Mouse (Mus musculus): ENCODE data around the gene Ddost. TPM values are rescaled to one million over a fixed set of nuclear protein-coding genes. Genes with fewer than 3 reads are reported as not detected.
A peak's percentile ranks its signal among the peaks of the same experiment; 100 is the strongest.

The Ddost gene
- polyA plus RNA-seq, 1 experiment from 2014 or later, result 429 TPM

DNA sequence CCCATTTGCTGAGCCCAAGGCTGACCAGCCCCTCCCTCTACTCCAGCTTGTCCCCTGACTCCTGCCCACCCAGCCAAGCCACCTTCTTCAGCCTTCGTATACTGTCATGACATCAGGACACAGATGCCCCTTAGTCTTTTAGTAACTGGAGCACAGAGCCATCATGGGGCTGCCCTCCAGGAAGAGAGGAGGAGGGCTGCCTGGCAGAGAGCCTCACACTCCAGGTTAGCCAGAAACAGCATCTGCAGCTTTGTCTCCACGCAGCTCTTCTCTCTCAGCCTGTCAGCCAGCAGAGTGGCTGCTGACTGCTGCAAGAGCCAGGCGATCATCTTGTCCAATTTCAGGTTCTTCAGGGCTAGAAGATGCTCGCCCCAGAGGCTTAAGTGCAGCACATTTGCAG, 9.3 kb downstream of the Ddost start:
- WGBS, result 88% methylated on average over 4 of the region's 4 CpGs
- Histone ChIP-seq H3K9ac (no peak overlapping the region), H3K27ac (no peak overlapping the region), H3K27me3 (no peaks in the 10 kb centered on the region), H3K4me2 (no peak overlapping the region), H3K4me3 (no peak overlapping the region), H3K4me1 (no peaks in the 10 kb centered on the region), H3K36me3 (peaks cover 65% of the 10 kb centered on the region), H3K9me3 (no peaks in the 10 kb centered on the region)
- ATAC-seq (ENCODE audit: borderline replicate concordance, extremely low read depth, low FRiP score, low TSS enrichment), result no peak

DNA sequence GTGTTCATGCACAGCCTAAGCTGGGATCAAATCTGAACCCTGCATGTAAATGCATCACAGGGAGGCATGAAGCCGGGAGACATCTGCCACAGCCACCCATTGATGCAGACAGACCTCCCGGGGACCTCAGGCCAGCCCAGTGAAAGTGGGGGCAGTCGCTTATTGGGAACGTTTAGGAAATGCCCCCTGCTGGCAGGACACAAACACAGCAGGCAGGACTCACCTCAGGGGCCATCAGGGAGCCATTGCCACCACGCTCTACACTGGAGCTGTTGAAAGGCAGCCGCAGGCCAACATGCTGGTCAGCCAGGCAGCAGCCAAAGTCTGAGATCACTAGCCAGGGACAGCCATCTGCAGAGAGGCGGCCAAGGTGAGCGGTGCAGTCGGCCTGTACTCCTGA, 11.3 kb downstream of the Ddost start:
- Histone ChIP-seq H3K9ac (no peak overlapping the region), H3K27me3 (no peaks in the 10 kb centered on the region), H3K4me3 (no peak overlapping the region), H3K27ac (no peak overlapping the region), H3K4me2 (no peak overlapping the region), H3K4me1 (peaks cover 3% of the 10 kb centered on the region; the same call in 1 of the 2 replicates), H3K9me3 (no peaks in the 10 kb centered on the region), H3K36me3 (peaks cover 47% of the 10 kb centered on the region)
- ATAC-seq (ENCODE audit: borderline replicate concordance, extremely low read depth, low FRiP score, low TSS enrichment), result no peak
- 72% methylated on average over 9 of the region's 9 CpGs for WGBS

- ATAC-seq (ENCODE audit: borderline replicate concordance, extremely low read depth, low FRiP score, low TSS enrichment), result no peak
Measured at GRCm38 (mm10) chr4:138316369-138316768, 11.8 kb downstream of the Ddost start.

DNA sequence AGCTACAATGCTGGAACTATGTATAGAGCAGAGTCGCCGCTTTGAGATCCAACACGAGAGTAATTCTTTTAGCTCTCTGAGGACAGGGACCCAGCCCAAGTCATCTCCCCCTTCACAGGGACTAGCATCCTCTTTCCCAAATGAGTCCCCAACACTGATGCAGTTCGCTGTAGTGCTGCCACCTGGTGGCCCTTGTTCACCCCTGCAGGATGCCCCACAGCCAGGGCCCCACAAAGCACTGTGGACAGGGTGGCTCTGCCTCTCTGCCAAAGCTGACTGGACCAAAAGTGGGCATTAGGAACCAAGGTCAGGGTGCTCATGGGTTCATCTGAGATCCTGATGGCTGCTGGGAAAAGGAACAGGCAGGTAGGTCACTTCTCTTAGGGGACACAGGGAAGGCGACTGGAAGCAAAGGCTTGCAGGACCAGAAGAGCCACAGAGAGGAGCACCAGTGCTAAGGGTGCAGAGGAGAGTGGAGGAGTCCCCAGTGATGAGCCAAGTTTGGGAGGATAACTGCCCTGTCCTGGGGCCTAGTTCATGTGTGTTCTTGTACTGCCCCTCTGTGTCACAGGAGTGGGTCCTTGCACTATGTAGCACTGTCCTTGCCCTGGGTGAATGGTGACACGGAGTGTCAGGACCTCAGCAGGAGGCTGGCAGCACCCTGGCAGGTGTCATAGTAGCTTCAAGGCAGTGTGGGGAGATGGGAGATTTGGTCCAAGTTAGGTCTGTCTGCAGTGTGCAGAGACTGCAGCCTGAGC, 14.2 kb downstream of the Ddost start:
- WGBS, result 56% methylated on average over 6 of the region's 6 CpGs
- no peak for ATAC-seq (ENCODE audit: borderline replicate concordance, extremely low read depth, low FRiP score, low TSS enrichment)

More at GRCm38 (mm10) chr4:138316369-138316768, 11.8 kb downstream of the Ddost start:
- Histone ChIP-seq H3K36me3 (peaks cover 41% of the 10 kb centered on the region), H3K4me3 (no peak overlapping the region), H3K4me2 (no peak overlapping the region), H3K9ac (no peak overlapping the region), H3K4me1 (peaks cover 5% of the 10 kb centered on the region; the same call in 1 of the 2 replicates), H3K9me3 (no peaks in the 10 kb centered on the region), H3K27ac (no peak overlapping the region), H3K27me3 (no peaks in the 10 kb centered on the region)
- 78% methylated on average over 6 of the region's 6 CpGs for WGBS

GRCm38 (mm10) chr4:138319508-138319907, 15.0 kb downstream of the Ddost start:
- peaks cover 12% of the 10 kb centered on the region for H3K36me3 ChIP-seq
- H3K4me1 ChIP-seq, result peaks cover 13% of the 10 kb centered on the region; the same call in 1 of the 2 replicates

More for the DNA sequence above, 14.2 kb downstream of the Ddost start:
- Histone ChIP-seq H3K27me3 (no peaks in the 10 kb centered on the region), H3K9ac (no peak overlapping the region), H3K4me2 (no peak overlapping the region), H3K4me3 (no peak overlapping the region), H3K36me3 (peaks cover 19% of the 10 kb centered on the region), H3K9me3 (no peaks in the 10 kb centered on the region), H3K4me1 (peaks cover 8% of the 10 kb centered on the region; the same call in 1 of the 2 replicates), H3K27ac (no peak overlapping the region)

GRCm38 (mm10) chr4:138320711-138321110, 16.2 kb downstream of the Ddost start:
- Histone ChIP-seq H3K27ac (peak overlapping the region; percentile 39; the same call in 1 of the 2 replicates), H3K4me3 (no peak overlapping the region), H3K9me3 (no peaks in the 10 kb centered on the region), H3K4me2 (no peak overlapping the region), H3K9ac (no peak overlapping the region), H3K36me3 (peaks cover 9% of the 10 kb centered on the region), H3K4me1 (peaks cover 13% of the 10 kb centered on the region; the same call in 1 of the 2 replicates), H3K27me3 (no peaks in the 10 kb centered on the region)
- WGBS, result 34% methylated on average over 11 of the region's 11 CpGs
- no peak for ATAC-seq (ENCODE audit: borderline replicate concordance, extremely low read depth, low FRiP score, low TSS enrichment)

More at GRCm38 (mm10) chr4:138319508-138319907, 15.0 kb downstream of the Ddost start:
- ATAC-seq (ENCODE audit: borderline replicate concordance, extremely low read depth, low FRiP score, low TSS enrichment), result no peak
- Histone ChIP-seq H3K9me3 (no peaks in the 10 kb centered on the region), H3K4me3 (no peak overlapping the region), H3K27ac (no peak overlapping the region), H3K27me3 (no peaks in the 10 kb centered on the region), H3K4me2 (no peak overlapping the region), H3K9ac (no peak overlapping the region)
- 33% methylated on average over 10 of the region's 10 CpGs for WGBS

DNA sequence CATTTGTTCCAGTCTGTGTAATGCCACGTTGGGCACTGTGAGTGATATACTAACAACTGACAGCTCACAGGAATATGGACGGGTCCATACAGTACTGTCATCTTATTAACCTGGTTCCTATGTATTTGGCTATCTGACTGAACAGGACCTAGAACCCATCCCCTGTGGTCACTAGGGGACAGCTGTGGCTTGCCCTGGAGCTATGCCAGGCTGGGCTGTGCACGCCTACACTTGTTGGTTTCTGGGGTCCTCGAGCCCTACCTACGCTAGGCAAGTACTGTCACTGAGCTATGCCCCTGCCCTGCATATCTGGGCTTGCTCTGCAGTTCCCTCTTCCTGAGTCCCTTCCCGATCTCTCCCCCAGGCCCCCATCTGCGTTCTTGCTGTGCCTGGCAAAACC, 17.0 kb downstream of the Ddost start:
- Histone ChIP-seq H3K4me1 (peaks cover 17% of the 10 kb centered on the region), H3K9ac (no peak overlapping the region), H3K9me3 (no peaks in the 10 kb centered on the region), H3K4me3 (no peak overlapping the region), H3K27me3 (no peaks in the 10 kb centered on the region), H3K36me3 (peaks cover 7% of the 10 kb centered on the region), H3K4me2 (no peak overlapping the region), H3K27ac (no peak overlapping the region)
- no peak for ATAC-seq (ENCODE audit: borderline replicate concordance, extremely low read depth, low FRiP score, low TSS enrichment)
- 61% methylated on average over 7 of the region's 7 CpGs for whole genome bisulfite sequencing

DNA sequence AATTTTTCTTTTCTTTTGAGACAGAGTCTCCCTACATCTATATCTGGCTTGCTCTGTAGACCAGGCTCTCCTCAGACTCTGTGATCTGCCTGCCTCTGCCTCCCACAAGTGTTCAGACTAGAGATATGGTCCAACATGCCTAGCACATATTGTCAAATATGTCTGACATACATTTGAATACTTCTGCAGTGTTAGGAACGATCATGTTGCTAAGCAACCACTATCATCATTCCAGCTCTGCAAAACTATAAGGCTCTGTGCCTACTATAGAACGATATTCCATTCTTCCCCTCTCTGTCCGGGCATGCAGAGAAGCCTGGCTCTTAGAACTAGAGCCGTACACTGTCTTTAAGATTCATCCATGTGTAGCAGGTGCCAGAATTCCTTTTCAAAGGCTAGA, 18.2 kb downstream of the Ddost start:
- Histone ChIP-seq H3K4me2 (no peak overlapping the region), H3K9me3 (no peaks in the 10 kb centered on the region), H3K36me3 (no peaks in the 10 kb centered on the region), H3K27ac (no peak overlapping the region), H3K9ac (no peak overlapping the region), H3K27me3 (no peaks in the 10 kb centered on the region), H3K4me3 (no peak overlapping the region), H3K4me1 (peaks cover 19% of the 10 kb centered on the region)
- ATAC-seq (ENCODE audit: borderline replicate concordance, extremely low read depth, low FRiP score, low TSS enrichment), result no peak
- 55% methylated on average over 4 of the region's 4 CpGs for WGBS

DNA sequence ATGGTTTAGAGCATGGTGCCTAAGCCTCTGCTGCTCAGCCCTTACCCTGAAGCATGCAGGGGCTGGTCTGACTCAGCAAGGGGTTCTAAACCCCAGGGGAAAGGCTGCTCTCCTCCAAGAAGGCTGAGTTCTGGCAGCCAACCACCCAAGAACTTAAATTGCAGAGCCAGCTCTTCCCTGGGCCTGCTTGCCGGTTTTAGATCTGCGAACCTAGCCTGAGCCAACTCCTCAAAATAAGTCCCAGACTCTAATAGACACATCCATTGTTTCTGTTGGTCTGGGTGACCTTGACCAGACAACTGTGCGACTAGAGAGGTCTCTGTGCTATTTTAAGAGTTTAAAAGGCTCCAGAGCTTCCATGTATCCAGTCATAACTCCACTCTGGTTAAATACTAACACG, 19.2 kb downstream of the Ddost start:
- Histone ChIP-seq H3K4me2 (no peak overlapping the region), H3K4me3 (no peak overlapping the region), H3K27ac (peak overlapping the region; percentile 66), H3K27me3 (no peaks in the 10 kb centered on the region), H3K4me1 (peaks cover 19% of the 10 kb centered on the region), H3K9me3 (no peaks in the 10 kb centered on the region), H3K36me3 (no peaks in the 10 kb centered on the region), H3K9ac (no peak overlapping the region)
- WGBS, result 50% methylated on average over 4 of the region's 4 CpGs
- ATAC-seq (ENCODE audit: borderline replicate concordance, extremely low read depth, low FRiP score, low TSS enrichment), result no peak

GRCm38 (mm10) chr4:138324451-138324850, 19.9 kb downstream of the Ddost start:
- Histone ChIP-seq H3K9ac (no peak overlapping the region), H3K9me3 (no peaks in the 10 kb centered on the region), H3K4me2 (no peak overlapping the region), H3K36me3 (no peaks in the 10 kb centered on the region), H3K4me3 (no peak overlapping the region), H3K27ac (peak overlapping the region; percentile 66; the same call in 1 of the 2 replicates), H3K27me3 (no peaks in the 10 kb centered on the region), H3K4me1 (peaks cover 19% of the 10 kb centered on the region)
- 81% methylated on average over 3 of the region's 3 CpGs for WGBS
- ATAC-seq (ENCODE audit: borderline replicate concordance, extremely low read depth, low FRiP score, low TSS enrichment), result no peak

GRCm38 (mm10) chr4:138325466-138326076, 21.0 kb downstream of the Ddost start:
- Histone ChIP-seq H3K27me3 (peaks cover 7% of the 10 kb centered on the region), H3K36me3 (no peaks in the 10 kb centered on the region), H3K4me3 (peak overlapping the region; percentile 97), H3K9me3 (no peaks in the 10 kb centered on the region), H3K4me1 (peaks cover 17% of the 10 kb centered on the region), H3K4me2 (peak overlapping the region; percentile 75), H3K9ac (peak overlapping the region; percentile 79), H3K27ac (peak overlapping the region; percentile 99)
- peak; percentile 95 for ATAC-seq (ENCODE audit: borderline replicate concordance, extremely low read depth, low FRiP score, low TSS enrichment)
- under 1% methylated on average over 45 of the region's 45 CpGs for WGBS

GRCm38 (mm10) chr4:138326077-138326695, 21.7 kb downstream of the Ddost start, which contains the start of gene Pink1:
TSS of gene Pink1 (minus strand) at chr4:138326307.
- WGBS, result 3% methylated on average over 41 of the region's 41 CpGs
- ATAC-seq (ENCODE audit: borderline replicate concordance, extremely low read depth, low FRiP score, low TSS enrichment), result peak; percentile 77
- H3K4me3 ChIP-seq, result peak within 1 kb of the TSS; percentile 97

More at GRCm38 (mm10) chr4:138326077-138326695, 21.7 kb downstream of the Ddost start, which contains the start of gene Pink1:
- peak within 1 kb of the TSS; percentile 79 for H3K9ac ChIP-seq
- H3K36me3 ChIP-seq, result no peaks in the 10 kb centered on the region
- H3K27ac ChIP-seq, result peak within 1 kb of the TSS; percentile 99
- H3K9me3 ChIP-seq, result no peaks in the 10 kb centered on the region
- peaks cover 13% of the 10 kb centered on the region for H3K27me3 ChIP-seq
- H3K4me1 ChIP-seq, result peaks cover 13% of the 10 kb centered on the region
- peak within 1 kb of the TSS; percentile 75 for H3K4me2 ChIP-seq

Measured in lung, embryonic 15.5 days (tissue).